Mouse (Mus musculus): ENCODE measurements around the gene Mapk8ip2.

DNA sequence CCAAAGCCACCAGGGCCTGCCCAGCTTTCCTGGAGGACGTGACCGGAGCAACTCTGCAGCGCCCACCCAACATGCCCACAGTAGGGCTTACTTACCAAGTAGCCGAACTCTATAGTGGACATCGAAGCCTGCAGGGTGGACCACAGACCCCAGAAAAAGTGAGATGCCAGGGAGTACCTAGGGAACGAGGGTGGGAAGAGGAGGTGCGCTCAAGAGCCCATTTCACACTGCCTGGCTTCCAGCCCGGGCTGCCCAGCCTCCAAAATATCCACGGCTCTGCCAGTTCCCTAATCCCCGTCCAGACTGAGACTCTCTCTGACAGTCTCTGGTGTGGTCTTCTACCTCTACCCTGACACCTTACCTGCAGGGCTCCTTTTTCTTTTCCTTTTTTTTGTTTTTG is 27.0 kb upstream of the Mapk8ip2 start:
- TF ChIP-seq EP300 (IDR thresholded peaks at IDR 0.05; ENCODE audit: low read depth): no peak
- no peak for TF ChIP-seq CTCF (IDR thresholded peaks at IDR 0.05; ENCODE audit: low read depth)
